Mouse (Mus musculus) liver, embryonic 11.5 days (tissue): ENCODE measurements around the gene Trpt1. TPM values are rescaled to one million over a fixed set of nuclear protein-coding genes. Genes with fewer than 3 reads are reported as not detected.

Source experiments
- ATAC-seq: fragments of 200-750 bp; cut with Nextera tagmentation; replicated peaks from 2 replicates; pipeline ENCODE4 v1.8.0; 2017; ENCODE audit warnings: moderate number of reproducible peaks, mild to moderate bottlenecking, moderate TSS enrichment, moderate library complexity; ENCODE audit not compliant: low FRiP score
- DNase-seq: peaks from one replicate; pipeline ENCODE4 v3.0.0-alpha.2; 2017; ENCODE audit warnings: low spot score
- H3K27ac ChIP-seq: fragments of 300-500 bp; sonication (generic); 2 replicates; pipeline ENCODE4 v1.5.1; 2014; ENCODE audit warnings: mild to moderate bottlenecking, low read depth, low read length, control low read depth
- H3K27me3 ChIP-seq: fragments of 300-500 bp; sonication (generic); replicated peaks from 2 replicates; pipeline ENCODE4 v1.6.1; 2014; ENCODE audit warnings: low read length, mixed read lengths; ENCODE audit not compliant: control insufficient read depth, insufficient read depth
- H3K36me3 ChIP-seq: fragments of 300-500 bp; sonication (generic); 2 replicates; pipeline ENCODE4 v1.6.1; 2014; ENCODE audit warnings: mild to moderate bottlenecking, low read length, moderate library complexity, mixed read lengths; ENCODE audit not compliant: control insufficient read depth, insufficient read depth
- H3K4me1 ChIP-seq: fragments of 300-500 bp; sonication (generic); replicated peaks from 2 replicates; pipeline ENCODE4 v1.6.1; 2014; ENCODE audit warnings: low read length, mixed read lengths; ENCODE audit not compliant: control insufficient read depth, insufficient read depth
- H3K4me2 ChIP-seq: fragments of 300-500 bp; sonication (generic); 2 replicates; pipeline ENCODE4 v1.6.1; 2014; ENCODE audit warnings: mild to moderate bottlenecking, control low read depth, moderate library complexity
- H3K4me3 ChIP-seq: fragments of 300-500 bp; sonication (generic); 2 replicates; pipeline ENCODE4 v1.5.1; 2014; ENCODE audit warnings: low read depth, low read length, control low read depth
- H3K9ac ChIP-seq: fragments of 300-500 bp; sonication (generic); 2 replicates; pipeline ENCODE4 v1.6.1; 2014; ENCODE audit warnings: low read depth, low read length, control low read depth
- H3K9me3 ChIP-seq: fragments of 300-500 bp; sonication (generic); 2 replicates; pipeline ENCODE4 v1.6.1; 2016; ENCODE audit warnings: low read length, inconsistent platforms, mixed read lengths; ENCODE audit not compliant: control insufficient read depth
- WGBS: fragments of 180-500 bp; shearing (Covaris S2); extraction: QIAGEN DNeasy Blood & Tissue Kit; methylation state at CpG from one replicate; pipeline ENCODE4 v1.1.7; 2014; 5-methylcytosine and 5-hydroxymethylcytosine counted together
- polyA plus RNA-seq: library from polyadenylated mRNA; unstranded; fragments of >200 nt; fragmentation: Nextera tagmentation; extraction: Ambion mirVana; gene quantifications from 2 replicates; pipeline ENCODE4 v1.2.1, GENCODE M21; 2014

Trpt1 gene
- polyA plus RNA-seq, 1 experiment from 2014 or later, result 3.9 TPM

- 47% methylated on average over 6 of the region's 6 CpGs for WGBS
- Histone ChIP-seq H3K4me2 (0 out of 2 replicates have a peak overlapping the region, but pooled peaks have one; percentile 17), H3K9ac (0 out of 2 replicates have a peak overlapping the region, but pooled peaks have one; percentile 14)
These were observed 24.3 kb upstream of the Trpt1 start for GRCm38 (mm10) chr19:6971644-6972043.

DNA sequence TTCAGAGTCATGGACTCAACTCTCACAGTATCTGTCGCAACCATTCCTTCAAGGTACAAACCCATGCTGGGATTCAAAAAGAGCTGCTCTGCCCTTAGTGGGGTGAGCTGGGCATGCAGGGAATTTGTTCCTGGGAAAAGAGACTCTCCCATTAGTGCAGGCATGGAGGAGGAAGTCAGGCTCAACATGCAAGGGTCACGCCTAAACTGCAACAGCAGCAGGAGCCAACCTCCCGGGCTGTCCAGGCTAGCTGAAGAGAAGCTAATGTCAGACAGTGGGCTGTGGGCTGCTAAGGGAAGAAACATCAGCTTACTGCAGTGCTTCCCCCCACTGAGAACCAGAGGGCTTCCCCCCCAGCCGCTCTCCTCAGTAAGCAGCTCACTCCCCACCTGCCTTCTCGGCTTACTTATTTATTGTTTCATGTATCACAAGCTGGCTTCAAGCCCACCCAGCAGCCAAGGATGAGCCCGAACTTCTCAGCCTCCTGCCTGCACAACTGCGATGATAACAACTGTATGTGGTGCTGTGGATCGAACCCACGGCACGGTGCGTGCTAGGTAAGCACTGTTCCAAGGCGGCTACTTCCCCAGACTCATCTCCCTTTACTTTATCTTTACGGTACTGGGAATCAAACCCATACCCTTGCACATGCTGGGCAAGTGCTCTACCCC lies 23.5 kb upstream of the Trpt1 start:
- Histone ChIP-seq H3K27me3 (no peaks in the 10 kb centered on the region), H3K9me3 (no peaks in the 10 kb centered on the region), H3K4me2 (no peak overlapping the region), H3K4me3 (no peak overlapping the region), H3K4me1 (peaks cover 58% of the 10 kb centered on the region), H3K36me3 (peaks cover 6% of the 10 kb centered on the region), H3K27ac (no peak overlapping the region), H3K9ac (no peak overlapping the region)
- WGBS, result 82% methylated on average over 13 of the region's 13 CpGs
- no peak for DNase-seq
- no peak for ATAC-seq

More at GRCm38 (mm10) chr19:6971644-6972043, 24.3 kb upstream of the Trpt1 start:
- no peaks in the 10 kb centered on the region for H3K27me3 ChIP-seq
- H3K36me3 ChIP-seq, result peaks cover 1% of the 10 kb centered on the region; the same call in 1 of the 2 replicates
- H3K4me1 ChIP-seq, result peaks cover 53% of the 10 kb centered on the region
- H3K27ac ChIP-seq, result peak overlapping the region; percentile 45; the same call in 1 of the 2 replicates
- DNase-seq (no peak), ATAC-seq (no peak)
- no peak overlapping the region for H3K4me3 ChIP-seq
- no peaks in the 10 kb centered on the region for H3K9me3 ChIP-seq

GRCm38 (mm10) chr19:6973581-6974190 lies 22.2 kb upstream of the Trpt1 start:
- Histone ChIP-seq H3K4me3 (peak overlapping the region; percentile 85), H3K27ac (peak overlapping the region; percentile 89), H3K9ac (peak overlapping the region; percentile 90), H3K36me3 (peaks cover 17% of the 10 kb centered on the region), H3K9me3 (no peaks in the 10 kb centered on the region), H3K4me1 (peaks cover 60% of the 10 kb centered on the region), H3K4me2 (peak overlapping the region; percentile 98), H3K27me3 (no peaks in the 10 kb centered on the region)
- no peak for DNase-seq
- WGBS, result 29% methylated on average over 12 of the region's 12 CpGs
- no peak for ATAC-seq

GRCm38 (mm10) chr19:6974211-6975205 lies 21.4 kb upstream of the Trpt1 start, which contains the start of gene Ppp1r14b:
Ppp1r14b (plus strand) TSS chr19:6974968.
- Histone ChIP-seq H3K4me1 (peaks cover 62% of the 10 kb centered on the region), H3K27ac (peak within 1 kb of the TSS; percentile 89), H3K36me3 (peaks cover 17% of the 10 kb centered on the region), H3K27me3 (no peaks in the 10 kb centered on the region), H3K9me3 (no peaks in the 10 kb centered on the region), H3K4me2 (peak within 1 kb of the TSS; percentile 98), H3K4me3 (peak within 1 kb of the TSS; percentile 85), H3K9ac (peak within 1 kb of the TSS; percentile 90)
- WGBS, result under 1% methylated on average over 78 of the region's 84 CpGs
- ATAC-seq, result peak; percentile 72
- DNase-seq, result peak; percentile 91

- Histone ChIP-seq H3K27ac (peak within 1 kb of the TSS; percentile 89), H3K27me3 (no peaks in the 10 kb centered on the region), H3K36me3 (peaks cover 17% of the 10 kb centered on the region), H3K4me2 (peak within 1 kb of the TSS; percentile 98), H3K9ac (peak within 1 kb of the TSS; percentile 90), H3K4me1 (peaks cover 51% of the 10 kb centered on the region), H3K4me3 (peak within 1 kb of the TSS; percentile 85), H3K9me3 (no peaks in the 10 kb centered on the region)
- WGBS, result under 1% methylated on average over 16 of the region's 16 CpGs
- DNase-seq (peak; percentile 71), ATAC-seq (no peak)
These were observed 20.1 kb upstream of the Trpt1 start, which contains the start of gene Plcb3 for GRCm38 (mm10) chr19:6975537-6976521. Plcb3 (minus strand) TSS chr19:6976470.

GRCm38 (mm10) chr19:6977759-6978638 lies 17.9 kb upstream of the Trpt1 start:
- DNase-seq (no peak), ATAC-seq (no peak)
- Histone ChIP-seq H3K4me1 (peaks cover 34% of the 10 kb centered on the region), H3K27me3 (no peaks in the 10 kb centered on the region), H3K27ac (peak overlapping the region; percentile 73), H3K9me3 (no peaks in the 10 kb centered on the region), H3K9ac (peak overlapping the region; percentile 80), H3K36me3 (peaks cover 22% of the 10 kb centered on the region), H3K4me3 (peak overlapping the region; percentile 66), H3K4me2 (peak overlapping the region; percentile 96)
- WGBS, result 77% methylated on average over 13 of the region's 13 CpGs

DNA sequence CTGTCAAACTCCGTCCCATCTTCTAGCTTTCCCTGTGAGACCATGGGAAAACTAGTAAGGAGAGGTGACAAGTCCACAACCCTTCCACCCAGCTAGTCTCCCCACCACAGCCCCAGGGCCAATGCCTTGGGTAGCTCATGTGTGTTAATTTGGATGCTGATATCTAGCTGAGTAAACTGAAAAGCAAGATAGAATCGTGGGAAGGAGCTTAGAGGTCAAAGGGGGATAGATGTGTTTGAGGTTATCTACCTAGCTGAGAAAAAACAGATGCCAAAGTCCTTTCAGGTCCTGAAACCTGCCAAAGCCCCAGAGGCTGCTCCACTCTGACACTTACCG lies 17.3 kb upstream of the Trpt1 start:
- H3K27ac ChIP-seq, result peak overlapping the region; percentile 73
- peaks cover 34% of the 10 kb centered on the region for H3K4me1 ChIP-seq
- DNase-seq (no peak), ATAC-seq (no peak)
- peak overlapping the region; percentile 96 for H3K4me2 ChIP-seq
- no peaks in the 10 kb centered on the region for H3K27me3 ChIP-seq
- WGBS, result 28% methylated on average over 3 of the region's 3 CpGs
- H3K36me3 ChIP-seq, result peaks cover 22% of the 10 kb centered on the region
- no peaks in the 10 kb centered on the region for H3K9me3 ChIP-seq
- H3K4me3 ChIP-seq, result peak overlapping the region; percentile 66
- peak overlapping the region; percentile 80 for H3K9ac ChIP-seq
